Mouse (Mus musculus) cortical plate, adult 2 months (tissue): ENCODE measurements around the gene Hmgcll1.

ENCODE experiments used
- CTCF ChIP-seq: fragments of 200-500 bp; IDR thresholded peaks from 2 replicates; pipeline ENCODE4 v1.5.1; 2011; ENCODE audit warnings: mild to moderate bottlenecking, control low read depth, low read length; ENCODE audit not compliant: insufficient read depth; ENCODE audit errors: extremely low read depth
- POLR2A ChIP-seq: fragments of 200-500 bp; IDR thresholded peaks from 2 replicates; pipeline ENCODE4 v1.6.1; 2011; ENCODE audit warnings: mild to moderate bottlenecking, low read length, control low read depth; ENCODE audit not compliant: insufficient read depth; ENCODE audit errors: extremely low read depth

- no peak for TF ChIP-seq CTCF
- TF ChIP-seq POLR2A: no peak
Observed at GRCm38 (mm10) chr9:76134042-76134441, 119.4 kb downstream of the Hmgcll1 start.
